Mouse (Mus musculus) liver, adult 2 months (tissue): ENCODE measurements around the gene Fam184b.

Source experiments
- CTCF ChIP-seq: fragments of 200-500 bp; IDR thresholded peaks from 2 replicates; pipeline ENCODE4 v1.5.1; 2011; ENCODE audit warnings: low read depth, low read length, control low read depth
- POLR2A ChIP-seq: fragments of 200-500 bp; IDR thresholded peaks from 2 replicates; pipeline ENCODE4 v1.6.1; 2011; ENCODE audit warnings: low read length, control low read depth; ENCODE audit not compliant: insufficient read depth; ENCODE audit errors: extremely low read depth

DNA sequence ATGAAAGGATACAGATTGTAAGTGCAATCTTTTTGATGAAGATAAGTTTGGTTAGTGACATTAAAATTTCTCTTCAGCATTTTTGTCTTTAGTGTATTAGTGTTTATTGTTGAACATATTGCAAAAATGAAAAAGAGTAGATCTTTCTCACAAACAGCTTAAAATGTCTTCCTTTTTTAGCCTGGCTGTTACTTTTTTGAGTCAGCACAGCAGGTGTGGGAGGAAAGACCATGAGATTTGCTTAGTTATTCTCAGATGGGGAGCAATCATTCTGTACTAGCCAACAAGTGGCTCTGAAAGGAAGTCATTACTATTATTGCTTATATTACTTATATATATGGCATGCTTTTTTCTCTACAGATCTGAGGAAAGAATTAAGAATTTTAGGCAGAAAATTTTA lies 40.5 kb upstream of the Fam184b start:
- TF ChIP-seq POLR2A: no peak
- TF ChIP-seq CTCF: no peak
